Mouse (Mus musculus) heart, embryonic 16.5 days (tissue): ENCODE data around the gene Ftcd. TPM values are rescaled to one million over a fixed set of nuclear protein-coding genes. Genes with fewer than 3 reads are reported as not detected.

Source experiments
- ATAC-seq: fragments of 200-750 bp; cut with Nextera tagmentation; replicated peaks from 2 replicates; pipeline ENCODE4 v1.8.0; 2017; ENCODE audit warnings: moderate number of reproducible peaks; ENCODE audit not compliant: insufficient read depth, low FRiP score; ENCODE audit errors: extremely low read depth
- H3K27ac ChIP-seq: fragments of 300-500 bp; sonication (generic); 2 replicates; pipeline ENCODE4 v1.5.1; 2014; ENCODE audit warnings: mild to moderate bottlenecking, low read length, control low read depth, moderate library complexity
- H3K27me3 ChIP-seq: fragments of 300-500 bp; sonication (generic); 2 replicates; pipeline ENCODE4 v1.6.1; 2014; ENCODE audit warnings: low read length, mixed read lengths; ENCODE audit not compliant: control insufficient read depth, insufficient read depth
- H3K36me3 ChIP-seq: fragments of 300-500 bp; sonication (generic); 2 replicates; pipeline ENCODE4 v1.6.1; 2014; ENCODE audit not compliant: control insufficient read depth, insufficient read depth
- H3K4me1 ChIP-seq: fragments of 300-500 bp; sonication (generic); 2 replicates; pipeline ENCODE4 v1.6.1; 2014; ENCODE audit warnings: low read length, mixed read lengths; ENCODE audit not compliant: control insufficient read depth, insufficient read depth
- H3K4me2 ChIP-seq: fragments of 300-500 bp; sonication (generic); 2 replicates; pipeline ENCODE4 v1.6.1; 2014; ENCODE audit warnings: low read depth, mild to moderate bottlenecking, control low read depth, low read length
- H3K4me3 ChIP-seq: fragments of 300-500 bp; sonication (generic); 2 replicates; pipeline ENCODE4 v1.5.1; 2014; ENCODE audit warnings: mild to moderate bottlenecking, control low read depth, low read length
- H3K9ac ChIP-seq: fragments of 300-500 bp; sonication (generic); 2 replicates; pipeline ENCODE4 v1.6.1; 2014; ENCODE audit warnings: low read length, control low read depth
- H3K9me3 ChIP-seq: fragments of 300-500 bp; sonication (generic); replicated peaks from 2 replicates; pipeline ENCODE4 v1.6.1; 2016; ENCODE audit warnings: low read length; ENCODE audit not compliant: control insufficient read depth
- WGBS: fragments of 180-500 bp; shearing (Covaris S2); extraction: QIAGEN DNeasy Blood & Tissue Kit; methylation state at CpG from one replicate; pipeline ENCODE4 v1.1.7; 2014; 5-methylcytosine and 5-hydroxymethylcytosine counted together
- polyA plus RNA-seq: library from polyadenylated mRNA; unstranded; fragments of >200 nt; fragmentation: Nextera tagmentation; extraction: Ambion mirVana; gene quantifications from 2 replicates; pipeline ENCODE4 v1.2.1, GENCODE M21; 2015

Gene Ftcd
- polyA plus RNA-seq, 1 experiment from 2014 or later: 3.5 TPM

GRCm38 (mm10) chr10:76584138-76584537, 8.7 kb downstream of the Ftcd start:
- Histone ChIP-seq H3K36me3 (no peaks in the 10 kb centered on the region), H3K4me3 (peak overlapping the region; percentile 25), H3K9ac (peak overlapping the region; percentile 27), H3K27me3 (no peaks in the 10 kb centered on the region), H3K27ac (peak overlapping the region; percentile 77), H3K4me2 (peak overlapping the region; percentile 49), H3K9me3 (no peaks in the 10 kb centered on the region), H3K4me1 (peaks cover 12% of the 10 kb centered on the region)
- peak; percentile 40; the same call in 1 of the 2 replicates for ATAC-seq
- WGBS: 11% methylated on average over 10 of the region's 10 CpGs

GRCm38 (mm10) chr10:76586190-76586589, 10.7 kb downstream of the Ftcd start:
- H3K4me1 ChIP-seq: peaks cover 16% of the 10 kb centered on the region
- 18% methylated on average over 1 of the region's 1 CpGs for WGBS
- no peak overlapping the region for H3K9ac ChIP-seq
- peak overlapping the region; percentile 81 for H3K27ac ChIP-seq
- no peak overlapping the region for H3K4me3 ChIP-seq
- ATAC-seq: peak; percentile 83
- H3K27me3 ChIP-seq: no peaks in the 10 kb centered on the region
- H3K9me3 ChIP-seq: no peaks in the 10 kb centered on the region
- H3K4me2 ChIP-seq: no peak overlapping the region
- H3K36me3 ChIP-seq: no peaks in the 10 kb centered on the region

GRCm38 (mm10) chr10:76590197-76590596, 14.7 kb downstream of the Ftcd start:
- no peak overlapping the region for H3K4me3 ChIP-seq
- peak; percentile 68 for ATAC-seq
- H3K4me2 ChIP-seq: no peak overlapping the region
- no peaks in the 10 kb centered on the region for H3K9me3 ChIP-seq
- peak overlapping the region; percentile 91 for H3K27ac ChIP-seq
- 43% methylated on average over 11 of the region's 11 CpGs for WGBS
- peaks cover 9% of the 10 kb centered on the region; the same call in 1 of the 2 replicates for H3K4me1 ChIP-seq
- H3K27me3 ChIP-seq: no peaks in the 10 kb centered on the region
- H3K9ac ChIP-seq: no peak overlapping the region
- H3K36me3 ChIP-seq: no peaks in the 10 kb centered on the region

- no peak for ATAC-seq
- H3K27me3 ChIP-seq: no peaks in the 10 kb centered on the region
- peaks cover 7% of the 10 kb centered on the region for H3K36me3 ChIP-seq
- H3K4me3 ChIP-seq: no peak overlapping the region
- H3K4me1 ChIP-seq: no peaks in the 10 kb centered on the region; the same call in 1 of the 2 replicates
- no peak overlapping the region for H3K4me2 ChIP-seq
- H3K9ac ChIP-seq: no peak overlapping the region
- H3K27ac ChIP-seq: no peak overlapping the region
- no peaks in the 10 kb centered on the region for H3K9me3 ChIP-seq
- WGBS: 90% methylated on average over 31 of the region's 31 CpGs
These were observed 20.9 kb downstream of the Ftcd start for GRCm38 (mm10) chr10:76596338-76596737.

- Histone ChIP-seq H3K27me3 (no peaks in the 10 kb centered on the region), H3K4me2 (peak overlapping the region; percentile 8; the same call in 1 of the 2 replicates), H3K9ac (no peak overlapping the region), H3K36me3 (peaks cover 30% of the 10 kb centered on the region), H3K27ac (peak overlapping the region; percentile 78), H3K9me3 (no peaks in the 10 kb centered on the region), H3K4me3 (no peak overlapping the region), H3K4me1 (peaks cover 14% of the 10 kb centered on the region)
- WGBS: 18% methylated on average over 3 of the region's 3 CpGs
- ATAC-seq: peak; percentile 85
These were observed 27.2 kb downstream of the Ftcd start for GRCm38 (mm10) chr10:76602690-76603089.

- Histone ChIP-seq H3K4me2 (no peak overlapping the region), H3K27me3 (no peaks in the 10 kb centered on the region), H3K4me3 (no peak overlapping the region), H3K4me1 (peaks cover 8% of the 10 kb centered on the region), H3K9ac (no peak overlapping the region), H3K9me3 (no peaks in the 10 kb centered on the region), H3K36me3 (peaks cover 41% of the 10 kb centered on the region), H3K27ac (peak overlapping the region; percentile 56; the same call in 1 of the 2 replicates)
- WGBS: 57% methylated on average over 7 of the region's 7 CpGs
- ATAC-seq: 0 out of 2 replicates have a peak, but pooled peaks have one; percentile 26
These were observed 37.0 kb downstream of the Ftcd start for GRCm38 (mm10) chr10:76612473-76612872.

GRCm38 (mm10) chr10:76622411-76622810, 47.0 kb downstream of the Ftcd start:
- no peak overlapping the region for H3K27ac ChIP-seq

GRCm38 (mm10) chr10:76622928-76623680, 47.7 kb downstream of the Ftcd start, which contains the start of gene Col6a2:
Gene Col6a2, minus strand, starts transcription at chr10:76623630.
- H3K9me3 ChIP-seq: no peaks in the 10 kb centered on the region
- H3K27ac ChIP-seq: peak within 1 kb of the TSS; percentile 53
- H3K4me2 ChIP-seq: peak within 1 kb of the TSS; percentile 75
- 4% methylated on average over 31 of the region's 31 CpGs for WGBS
- H3K4me3 ChIP-seq: peak within 1 kb of the TSS; percentile 61
- H3K4me1 ChIP-seq: peaks cover 12% of the 10 kb centered on the region; the same call in 1 of the 2 replicates
- H3K9ac ChIP-seq: peak within 1 kb of the TSS; percentile 78
- peak; percentile 93 for ATAC-seq
- no peaks in the 10 kb centered on the region for H3K36me3 ChIP-seq
- H3K27me3 ChIP-seq: no peaks in the 10 kb centered on the region

More at GRCm38 (mm10) chr10:76622411-76622810, 47.0 kb downstream of the Ftcd start:
- peak overlapping the region; percentile 78 for H3K9ac ChIP-seq
- no peak for ATAC-seq
- H3K4me3 ChIP-seq: peak overlapping the region; percentile 61
- peak overlapping the region; percentile 75 for H3K4me2 ChIP-seq
- 76% methylated on average over 4 of the region's 4 CpGs for WGBS
- H3K27me3 ChIP-seq: no peaks in the 10 kb centered on the region
- no peaks in the 10 kb centered on the region for H3K9me3 ChIP-seq
- H3K36me3 ChIP-seq: no peaks in the 10 kb centered on the region
- peaks cover 12% of the 10 kb centered on the region; the same call in 1 of the 2 replicates for H3K4me1 ChIP-seq

GRCm38 (mm10) chr10:76623734-76624133, 48.3 kb downstream of the Ftcd start:
- ATAC-seq: no peak
- Histone ChIP-seq H3K4me2 (peak overlapping the region; percentile 75), H3K27ac (peak overlapping the region; percentile 53; the same call in 1 of the 2 replicates), H3K9ac (peak overlapping the region; percentile 78), H3K9me3 (no peaks in the 10 kb centered on the region), H3K27me3 (no peaks in the 10 kb centered on the region), H3K4me1 (peaks cover 12% of the 10 kb centered on the region; the same call in 1 of the 2 replicates), H3K4me3 (peak overlapping the region; percentile 61), H3K36me3 (no peaks in the 10 kb centered on the region)
- WGBS: 25% methylated on average over 7 of the region's 7 CpGs
